Mouse (Mus musculus): ENCODE measurements around the gene Ran.

DNA sequence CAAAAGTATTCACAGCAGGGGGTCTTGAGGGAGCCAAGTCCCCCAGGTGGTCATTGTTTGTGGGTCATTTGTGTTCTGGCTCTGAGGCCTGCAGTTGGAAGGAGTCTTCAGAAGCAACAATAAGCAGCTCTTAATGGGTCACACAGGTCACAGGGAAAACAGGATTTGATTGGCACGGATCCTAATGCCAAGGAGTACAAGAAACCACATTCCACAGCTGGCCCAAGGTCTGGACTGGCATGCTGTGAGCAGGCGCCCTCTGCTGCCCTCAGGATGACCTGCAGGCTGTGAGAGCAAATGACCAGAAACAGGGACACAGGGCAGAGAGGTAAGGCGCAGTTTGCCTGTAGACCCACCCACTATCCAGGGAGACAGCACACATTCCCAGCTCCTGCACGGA is 43.6 kb upstream of the Ran start:
- TF ChIP-seq CTCF (IDR thresholded peaks at IDR 0.05; ENCODE audit: extremely low read depth, insufficient read depth, low read length), result peak; percentile 51
- TF ChIP-seq POLR2A (IDR thresholded peaks at IDR 0.05; ENCODE audit: extremely low read depth, insufficient read depth, low read length), result no peak
